Mouse (Mus musculus) liver, embryonic 14.5 days (tissue): ENCODE results near the gene Hoxb2. TPM values are rescaled to one million over a fixed set of nuclear protein-coding genes. Genes with fewer than 3 reads are reported as not detected.

Source experiments
- ATAC-seq: fragments of 200-750 bp; cut with Nextera tagmentation; 2 replicates; pipeline ENCODE4 v1.8.0; 2017; ENCODE audit warnings: moderate number of reproducible peaks, mild to moderate bottlenecking, moderate library complexity; ENCODE audit not compliant: insufficient read depth
- DNase-seq, 3 experiments: peaks; one replicate each; pipeline ENCODE4 v3.0.0-alpha.2; 2012 to 2013; ENCODE audit warnings: low read depth in 3 of 3, low spot score in 3 of 3
- H3K27ac ChIP-seq: fragments of 300-500 bp; sonication (generic); 2 replicates; pipeline ENCODE4 v1.5.1; 2014; ENCODE audit warnings: moderate library complexity, mild to moderate bottlenecking, control low read depth, inconsistent platforms
- H3K27me3 ChIP-seq: fragments of 300-500 bp; sonication (generic); 2 replicates; pipeline ENCODE4 v1.6.1; 2014; ENCODE audit warnings: mild to moderate bottlenecking, low read length, moderate library complexity; ENCODE audit not compliant: control insufficient read depth, insufficient read depth
- H3K36me3 ChIP-seq: fragments of 300-500 bp; sonication (generic); replicated peaks from 2 replicates; pipeline ENCODE4 v1.6.1; 2014; ENCODE audit warnings: low read depth; ENCODE audit not compliant: control insufficient read depth, insufficient read depth
- H3K4me1 ChIP-seq, 2 experiments: fragments of 200-500 bp in 1 of 2; fragments of 300-500 bp in 1 of 2; sonication (generic) in 1 of 2; replicated peaks; 2 replicates each; pipeline ENCODE4 v1.6.1; 2012 to 2014; ENCODE audit warnings: antibody characterized with exemption in 1 of 2, inconsistent platforms in 1 of 2, low read length in 1 of 2; ENCODE audit not compliant: control insufficient read depth in 2 of 2, insufficient read depth in 2 of 2
- H3K4me2 ChIP-seq: fragments of 300-500 bp; sonication (generic); 2 replicates; pipeline ENCODE4 v1.6.1; 2014; ENCODE audit warnings: low read depth, mild to moderate bottlenecking, control low read depth, moderate library complexity
- H3K4me3 ChIP-seq, 2 experiments: fragments of 200-500 bp in 1 of 2; fragments of 300-500 bp in 1 of 2; sonication (generic) in 1 of 2; 2 replicates each; pipeline ENCODE4 v1.5.1; 2012 to 2014; ENCODE audit warnings: low read depth in 2 of 2, low read length in 2 of 2, mild to moderate bottlenecking in 2 of 2, control low read depth in 1 of 2, inconsistent platforms in 1 of 2, moderate library complexity in 1 of 2; ENCODE audit not compliant: insufficient read depth in 1 of 2
- H3K9ac ChIP-seq: fragments of 300-500 bp; sonication (generic); replicated peaks from 2 replicates; pipeline ENCODE4 v1.6.1; 2014; ENCODE audit warnings: mild to moderate bottlenecking, control low read depth, moderate library complexity
- H3K9me3 ChIP-seq: fragments of 300-500 bp; sonication (generic); 2 replicates; pipeline ENCODE4 v1.6.1; 2016; ENCODE audit warnings: low read length, mixed read lengths; ENCODE audit not compliant: control insufficient read depth
- CTCF ChIP-seq: IDR thresholded peaks from 2 replicates; pipeline ENCODE4 v1.5.1; 2016; ENCODE audit warnings: antibody characterized with exemption, low read depth, control low read depth
- EP300 ChIP-seq: IDR thresholded peaks from 2 replicates; pipeline ENCODE4 v1.6.1; 2016; ENCODE audit warnings: antibody characterized with exemption, low read depth
- WGBS: fragments of 180-500 bp; shearing (Covaris S2); extraction: QIAGEN DNeasy Blood & Tissue Kit; methylation state at CpG from one replicate; pipeline ENCODE4 v1.1.7; 2014; ENCODE audit not compliant: insufficient replicate concordance; 5-methylcytosine and 5-hydroxymethylcytosine counted together
- polyA plus RNA-seq, 2 experiments: library from polyadenylated mRNA; depleted of rRNA in 1 of 2; stranded (reverse) in 1 of 2; unstranded in 1 of 2; fragments of >200 nt; fragmentation: Nextera tagmentation in 1 of 2; extraction: Ambion mirVana in 1 of 2; gene quantifications; 2 replicates each; pipeline versions ENCODE4 v1.2.1 to v1.2.3; 2012 to 2014

The Hoxb2 gene
- polyA plus RNA-seq, 2 experiments: 0.51 to 1.1 TPM

DNA sequence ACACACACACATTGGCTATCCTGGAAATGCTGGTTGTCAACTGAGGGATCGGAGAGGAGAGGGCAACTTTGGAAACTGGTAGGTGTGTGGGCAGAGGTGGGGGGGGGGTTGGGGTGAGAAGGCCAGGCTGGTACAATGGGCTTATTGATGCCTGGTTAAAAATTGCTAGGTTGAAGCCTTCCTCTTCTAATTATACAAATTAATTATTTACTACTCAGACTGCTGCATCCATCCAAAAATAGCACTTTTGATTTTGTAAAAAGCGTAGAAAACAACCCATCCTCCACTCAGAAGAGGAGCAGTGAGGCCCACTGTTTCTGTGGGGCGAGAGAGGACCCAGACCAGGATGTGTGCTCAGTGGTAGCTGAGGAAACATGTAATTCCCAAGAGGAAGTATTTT is 15.3 kb upstream of the Hoxb2 start:
- Histone ChIP-seq H3K4me2 (no peak overlapping the region), H3K27ac (no peak overlapping the region)
- 41% methylated on average over 3 of the region's 3 CpGs for WGBS

DNA sequence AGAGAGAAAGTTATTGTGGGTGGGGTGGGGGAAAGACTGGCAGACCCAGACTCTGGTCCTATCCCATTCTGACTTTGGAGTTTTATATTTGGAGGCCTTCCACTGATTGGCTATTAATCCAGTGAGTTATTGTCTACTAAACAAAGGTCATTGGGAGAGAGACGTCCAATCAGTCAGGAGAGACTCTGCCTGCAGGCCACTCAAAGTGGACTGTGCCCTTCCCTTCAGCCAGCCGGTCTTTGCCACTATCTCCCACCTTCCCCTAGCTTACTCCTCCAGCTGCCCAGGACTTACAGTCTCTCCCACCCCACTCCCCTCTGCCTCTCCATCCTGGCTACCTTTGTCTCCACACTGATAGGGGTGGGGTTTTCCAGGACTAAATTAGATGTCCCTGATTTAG is 13.7 kb upstream of the Hoxb2 start:
- Histone ChIP-seq H3K27me3 (peaks cover 73% of the 10 kb centered on the region), H3K9ac (no peak overlapping the region), H3K4me3 (no peak overlapping the region), H3K9me3 (no peaks in the 10 kb centered on the region), H3K27ac (no peak overlapping the region), H3K36me3 (no peaks in the 10 kb centered on the region), H3K4me2 (no peak overlapping the region), H3K4me1 (no peaks in the 10 kb centered on the region; a peak in 1 of 4 replicates)
- ATAC-seq: no peak
- DNase-seq: no peak
- TF ChIP-seq EP300 (no peak), CTCF (no peak)
- WGBS: 48% methylated on average over 2 of the region's 2 CpGs

More for the DNA sequence above, 15.3 kb upstream of the Hoxb2 start:
- Histone ChIP-seq H3K36me3 (no peaks in the 10 kb centered on the region), H3K4me1 (no peaks in the 10 kb centered on the region; a peak in 1 of 4 replicates), H3K4me3 (no peak overlapping the region), H3K27me3 (peaks cover 70% of the 10 kb centered on the region), H3K9ac (no peak overlapping the region), H3K9me3 (no peaks in the 10 kb centered on the region)
- TF ChIP-seq CTCF: no peak
- no peak for TF ChIP-seq EP300
- ATAC-seq: no peak
- no peak for DNase-seq

DNA sequence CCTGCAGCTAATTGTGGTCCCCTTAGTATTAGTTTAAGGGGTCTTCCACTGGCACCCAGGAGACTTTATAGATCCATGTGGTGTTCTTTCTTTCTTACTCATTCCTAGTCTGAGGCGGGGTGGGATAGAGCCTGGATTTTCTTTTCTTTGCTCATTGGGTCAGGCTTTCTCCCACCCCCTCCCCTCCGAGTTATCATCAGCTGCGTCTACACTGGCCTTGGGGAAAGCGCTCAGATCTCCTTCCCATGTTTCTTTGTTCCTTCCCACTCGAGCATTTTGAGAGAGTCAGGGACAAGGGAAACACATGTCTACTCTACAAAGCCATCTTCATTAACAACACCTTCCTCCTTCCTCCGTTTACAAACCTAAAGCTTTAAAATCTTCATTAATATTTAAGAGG is 13.3 kb upstream of the Hoxb2 start:
- Histone ChIP-seq H3K4me1 (no peaks in the 10 kb centered on the region; a peak in 1 of 4 replicates), H3K27ac (no peak overlapping the region), H3K27me3 (peaks cover 73% of the 10 kb centered on the region), H3K4me2 (no peak overlapping the region), H3K9ac (no peak overlapping the region), H3K4me3 (no peak overlapping the region), H3K9me3 (no peaks in the 10 kb centered on the region), H3K36me3 (no peaks in the 10 kb centered on the region)
- TF ChIP-seq CTCF (no peak), EP300 (no peak)
- no peak for DNase-seq
- WGBS: 36% methylated on average over 6 of the region's 6 CpGs
- no peak for ATAC-seq

DNA sequence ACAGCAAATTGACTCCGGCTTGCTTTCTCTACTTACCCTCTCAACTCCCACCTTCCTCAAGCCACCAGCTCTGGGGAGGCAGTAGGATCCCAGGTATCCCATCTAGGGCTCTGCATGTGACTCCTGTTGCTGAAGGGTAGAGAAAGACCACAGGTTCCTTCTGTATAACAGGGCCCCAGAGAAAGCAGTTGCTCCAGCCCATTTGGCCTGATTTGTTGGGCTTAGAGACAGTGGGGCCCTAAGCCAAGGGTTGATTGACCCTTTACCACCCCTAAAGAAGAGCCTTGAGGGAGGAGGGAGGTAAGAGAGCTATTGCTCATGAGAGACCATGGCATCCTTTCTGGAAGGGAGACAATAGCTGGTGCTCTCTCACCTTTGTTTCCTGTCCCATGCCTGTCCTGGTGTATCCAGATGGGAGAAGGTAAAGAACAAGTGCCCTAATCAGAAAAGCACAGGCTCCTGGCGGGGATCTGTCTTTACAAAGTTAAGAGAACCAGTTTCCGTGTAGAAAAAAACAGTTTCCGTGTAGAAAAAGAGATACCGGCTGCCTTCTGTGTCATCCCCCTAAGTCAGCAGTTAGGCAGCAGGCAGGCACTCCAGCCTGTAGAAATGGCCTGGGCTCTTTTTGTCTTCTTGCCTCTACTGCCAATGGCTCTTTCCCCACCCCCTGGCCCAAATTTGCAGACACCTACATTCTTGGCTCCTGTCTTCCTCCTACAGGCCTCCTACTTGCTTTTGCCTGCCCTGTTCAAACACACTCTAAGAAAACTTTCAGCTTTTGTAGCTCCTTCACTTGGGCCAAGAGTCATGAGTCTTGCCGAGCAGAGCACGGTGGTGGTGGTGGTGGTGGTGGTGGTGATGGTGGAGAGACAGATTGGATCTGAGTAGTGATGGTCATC is 11.1 kb upstream of the Hoxb2 start:
- Histone ChIP-seq H3K27ac (no peak overlapping the region), H3K4me3 (no peak overlapping the region), H3K36me3 (no peaks in the 10 kb centered on the region), H3K4me2 (no peak overlapping the region), H3K27me3 (peaks cover 78% of the 10 kb centered on the region), H3K4me1 (no peaks in the 10 kb centered on the region; a peak in 1 of 4 replicates), H3K9ac (no peak overlapping the region), H3K9me3 (no peaks in the 10 kb centered on the region)
- 30% methylated on average over 7 of the region's 7 CpGs for WGBS
- no peak for DNase-seq
- no peak for ATAC-seq
- TF ChIP-seq CTCF (no peak), EP300 (no peak)

DNA sequence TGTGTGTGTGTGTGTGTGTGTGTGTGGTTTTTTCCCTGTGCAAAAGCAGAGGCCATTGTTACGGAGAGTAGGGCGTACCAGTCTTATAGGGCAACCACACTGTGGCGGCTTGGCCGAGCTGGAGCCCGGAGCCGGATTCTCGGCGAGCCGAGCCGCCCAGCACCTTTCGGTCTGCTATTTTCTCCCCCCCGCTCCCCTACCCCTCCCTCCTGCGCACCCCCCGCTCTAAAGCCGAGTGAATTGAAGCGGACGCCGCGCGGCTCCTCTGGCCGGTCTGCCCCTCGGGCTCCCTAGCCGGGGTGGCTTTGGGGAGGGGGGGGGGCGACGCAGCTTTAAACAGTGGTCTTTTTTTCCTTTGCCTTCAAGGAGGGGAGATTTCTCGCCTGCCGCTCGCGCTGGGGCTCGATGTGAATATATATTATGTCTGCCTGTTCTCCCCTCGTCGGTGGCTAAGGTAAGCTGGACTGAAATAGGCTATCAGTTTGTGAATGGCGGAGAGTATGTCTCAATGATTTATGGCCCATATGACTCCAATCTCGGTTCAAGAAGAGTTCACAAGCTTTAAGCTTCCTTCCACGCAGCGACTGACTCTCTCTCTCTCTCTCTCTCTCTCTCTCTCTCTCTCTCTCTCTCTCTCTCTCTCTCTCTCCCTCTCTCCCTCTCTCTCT is 9.5 kb upstream of the Hoxb2 start:
- H3K27ac ChIP-seq: no peak overlapping the region
- no peak for TF ChIP-seq EP300
- no peak for TF ChIP-seq CTCF
- H3K27me3 ChIP-seq: peaks cover 92% of the 10 kb centered on the region
- H3K4me1 ChIP-seq: no peaks in the 10 kb centered on the region; a peak in 1 of 4 replicates
- 3% methylated on average over 36 of the region's 36 CpGs for WGBS
- no peak overlapping the region for H3K4me3 ChIP-seq
- DNase-seq (no peak), ATAC-seq (no peak)
- no peaks in the 10 kb centered on the region for H3K36me3 ChIP-seq
- H3K9me3 ChIP-seq: no peaks in the 10 kb centered on the region
- peak overlapping the region; percentile 22 for H3K4me2 ChIP-seq
- H3K9ac ChIP-seq: no peak overlapping the region
